Mouse (Mus musculus) ZHBTc4 (cell line): ENCODE data around the gene Lrrn2.

Experiments used
- DNase-seq: peaks from one replicate; pipeline ENCODE4 v3.0.0-alpha.2; 2011; ENCODE audit warnings: low read depth, low spot score

Lrrn2 gene

GRCm38 (mm10) chr1:132885701-132886100, 5.6 kb downstream of the Lrrn2 start:
- DNase-seq = no peak

GRCm38 (mm10) chr1:132886626-132887025, 6.6 kb downstream of the Lrrn2 start:
- DNase-seq = no peak

- peak; percentile 30 for DNase-seq
These were observed 8.7 kb downstream of the Lrrn2 start for GRCm38 (mm10) chr1:132888811-132889210.

GRCm38 (mm10) chr1:132890161-132890794, 10.2 kb downstream of the Lrrn2 start:
- DNase-seq = no peak

- no peak for DNase-seq
These were observed 12.0 kb downstream of the Lrrn2 start for GRCm38 (mm10) chr1:132892065-132892464.

- DNase-seq = peak; percentile 77
These were observed 13.4 kb downstream of the Lrrn2 start for GRCm38 (mm10) chr1:132893311-132894077.

GRCm38 (mm10) chr1:132899029-132899428, 19.0 kb downstream of the Lrrn2 start:
- DNase-seq = no peak

GRCm38 (mm10) chr1:132899626-132900025, 19.6 kb downstream of the Lrrn2 start:
- DNase-seq = no peak

- no peak for DNase-seq
These were observed 20.9 kb downstream of the Lrrn2 start for GRCm38 (mm10) chr1:132900945-132901344.

- DNase-seq = no peak
These were observed 23.4 kb downstream of the Lrrn2 start for GRCm38 (mm10) chr1:132903519-132903918.

- DNase-seq = peak; percentile 65
These were observed 29.0 kb downstream of the Lrrn2 start for GRCm38 (mm10) chr1:132909090-132909489.

- peak; percentile 72 for DNase-seq
These were observed 29.9 kb downstream of the Lrrn2 start for GRCm38 (mm10) chr1:132909951-132910350.

- DNase-seq = no peak
These were observed 30.5 kb downstream of the Lrrn2 start for GRCm38 (mm10) chr1:132910414-132911041.

- DNase-seq = no peak
These were observed 35.9 kb downstream of the Lrrn2 start for GRCm38 (mm10) chr1:132915849-132916493.

- DNase-seq = no peak
These were observed 37.5 kb downstream of the Lrrn2 start for GRCm38 (mm10) chr1:132917554-132917953.

- peak; percentile 49 for DNase-seq
These were observed 38.1 kb downstream of the Lrrn2 start for GRCm38 (mm10) chr1:132918117-132918680.

- peak; percentile 55 for DNase-seq
These were observed 39.2 kb downstream of the Lrrn2 start for GRCm38 (mm10) chr1:132919258-132919657.

- DNase-seq = peak; percentile 57
These were observed 41.0 kb downstream of the Lrrn2 start for GRCm38 (mm10) chr1:132921071-132921470.

- no peak for DNase-seq
These were observed 42.2 kb downstream of the Lrrn2 start for GRCm38 (mm10) chr1:132922257-132922656.

GRCm38 (mm10) chr1:132925270-132925669, 45.2 kb downstream of the Lrrn2 start:
- DNase-seq = no peak

- peak; percentile 47 for DNase-seq
These were observed 48.2 kb downstream of the Lrrn2 start for GRCm38 (mm10) chr1:132928032-132928906.
